Mouse (Mus musculus): Measurements from ENCODE around the gene Clstn2. TPM values are rescaled to one million over a fixed set of nuclear protein-coding genes. Genes with fewer than 3 reads are reported as not detected.

Clstn2 gene
- polyA plus RNA-seq, 1 experiment: 37.9 TPM

GRCm38 (mm10) chr9:97603729-97604128, 429.3 kb downstream of the Clstn2 start:
- Histone ChIP-seq H3K4me3 (replicated peaks; ENCODE audit: insufficient read depth, low read depth, low read length) (no peak overlapping the region), H3K4me1 (ENCODE audit: control insufficient read depth, insufficient read depth, low read length) (peaks cover 3% of the 10 kb centered on the region; the same call in 1 of the 2 replicates), H3K27me3 (ENCODE audit: control insufficient read depth, insufficient read depth, low read length) (no peaks in the 10 kb centered on the region; the same call in 1 of the 2 replicates), H3K27ac (ENCODE audit: insufficient read depth, low read length) (no peak overlapping the region)
- no peak for DNase-seq
- WGBS: 85% methylated on average over 8 of the region's 8 CpGs
- TF ChIP-seq CTCF (IDR thresholded peaks at IDR 0.05; ENCODE audit: borderline replicate concordance, insufficient read depth, low read depth, low read length) (no peak), POLR2A (IDR thresholded peaks at IDR 0.05; ENCODE audit: borderline replicate concordance, insufficient read depth, low read length) (no peak)

DNA sequence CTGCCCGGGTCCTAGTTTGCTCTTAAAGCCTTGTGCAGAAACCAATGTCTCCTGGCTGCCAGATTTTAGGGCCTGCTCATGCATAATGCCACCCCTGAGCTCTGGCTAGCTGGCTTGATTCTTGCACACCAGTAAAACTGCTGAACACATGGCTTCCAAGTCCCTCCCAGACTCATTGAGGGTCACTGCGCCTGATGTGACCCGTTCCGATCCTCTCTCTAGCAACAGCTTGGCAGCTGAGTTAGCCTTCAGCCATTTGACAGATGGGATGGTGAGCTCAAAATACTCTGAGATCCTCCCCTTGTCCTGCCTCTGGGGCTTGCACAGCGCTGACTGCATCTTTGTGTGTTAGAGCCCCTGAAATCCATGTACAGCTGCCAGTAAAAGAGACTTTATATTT, 430.5 kb downstream of the Clstn2 start:
- H3K27me3 ChIP-seq (ENCODE audit: control insufficient read depth, insufficient read depth, low read length): no peaks in the 10 kb centered on the region; the same call in 1 of the 2 replicates
- TF ChIP-seq POLR2A (IDR thresholded peaks at IDR 0.05; ENCODE audit: borderline replicate concordance, insufficient read depth, low read length) (no peak), CTCF (IDR thresholded peaks at IDR 0.05; ENCODE audit: borderline replicate concordance, insufficient read depth, low read depth, low read length) (no peak)
- DNase-seq: no peak
- peaks cover 3% of the 10 kb centered on the region; the same call in 1 of the 2 replicates for H3K4me1 ChIP-seq (ENCODE audit: control insufficient read depth, insufficient read depth, low read length)
- no peak overlapping the region for H3K4me3 ChIP-seq (replicated peaks; ENCODE audit: insufficient read depth, low read depth, low read length)
- WGBS: 32% methylated on average over 5 of the region's 5 CpGs
- H3K27ac ChIP-seq (ENCODE audit: insufficient read depth, low read length): no peak overlapping the region

- no peak for DNase-seq
- H3K4me3 ChIP-seq (replicated peaks; ENCODE audit: insufficient read depth, low read depth, low read length): no peak overlapping the region
- H3K27ac ChIP-seq (ENCODE audit: insufficient read depth, low read length): no peak overlapping the region
- H3K4me1 ChIP-seq (ENCODE audit: control insufficient read depth, insufficient read depth, low read length): peaks cover 3% of the 10 kb centered on the region; the same call in 1 of the 2 replicates
- H3K27me3 ChIP-seq (ENCODE audit: control insufficient read depth, insufficient read depth, low read length): no peaks in the 10 kb centered on the region; the same call in 1 of the 2 replicates
- TF ChIP-seq POLR2A (IDR thresholded peaks at IDR 0.05; ENCODE audit: borderline replicate concordance, insufficient read depth, low read length) (no peak), CTCF (IDR thresholded peaks at IDR 0.05; ENCODE audit: borderline replicate concordance, insufficient read depth, low read depth, low read length) (no peak)
- 81% methylated on average over 3 of the region's 3 CpGs for WGBS
Observed at GRCm38 (mm10) chr9:97599006-97599405, 434.0 kb downstream of the Clstn2 start.

DNA sequence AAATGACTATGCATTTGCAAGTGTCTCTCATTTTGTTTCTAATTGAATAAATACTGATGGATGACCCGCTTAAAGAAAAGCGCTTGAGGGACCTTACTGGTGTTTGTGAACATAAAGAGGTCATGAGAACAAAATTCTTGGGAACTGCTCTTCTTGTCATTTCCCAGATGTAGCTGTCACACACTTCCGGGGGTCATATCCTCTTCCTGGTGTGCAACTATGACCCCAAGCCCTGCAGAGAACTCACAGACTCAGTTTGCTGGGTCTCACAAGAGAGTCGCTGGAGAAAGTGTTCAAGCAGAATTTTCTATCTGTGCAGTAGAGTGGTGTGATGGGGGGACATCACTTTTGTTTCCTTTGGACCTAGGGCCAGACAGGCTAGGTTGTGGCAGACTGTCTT, 442.3 kb downstream of the Clstn2 start:
- no peaks in the 10 kb centered on the region; the same call in 1 of the 2 replicates for H3K27me3 ChIP-seq (ENCODE audit: control insufficient read depth, insufficient read depth, low read length)
- TF ChIP-seq CTCF (IDR thresholded peaks at IDR 0.05; ENCODE audit: borderline replicate concordance, insufficient read depth, low read depth, low read length) (no peak), POLR2A (IDR thresholded peaks at IDR 0.05; ENCODE audit: borderline replicate concordance, insufficient read depth, low read length) (no peak)
- H3K4me3 ChIP-seq (replicated peaks; ENCODE audit: insufficient read depth, low read depth, low read length): no peak overlapping the region
- no peak for DNase-seq
- 86% methylated on average over 4 of the region's 4 CpGs for WGBS
- no peak overlapping the region for H3K27ac ChIP-seq (ENCODE audit: insufficient read depth, low read length)
- no peaks in the 10 kb centered on the region for H3K4me1 ChIP-seq (ENCODE audit: control insufficient read depth, insufficient read depth, low read length)

GRCm38 (mm10) chr9:97570881-97571280, 462.1 kb downstream of the Clstn2 start:
- TF ChIP-seq POLR2A (IDR thresholded peaks at IDR 0.05; ENCODE audit: borderline replicate concordance, insufficient read depth, low read length): no peak
- no peak for TF ChIP-seq CTCF (IDR thresholded peaks at IDR 0.05; ENCODE audit: borderline replicate concordance, insufficient read depth, low read depth, low read length)
- peak in 1 of 2 experiments; percentile 9 for DNase-seq
- Histone ChIP-seq H3K27ac (ENCODE audit: insufficient read depth, low read length) (no peak overlapping the region), H3K4me1 (ENCODE audit: control insufficient read depth, insufficient read depth, low read length) (no peaks in the 10 kb centered on the region; the same call in 1 of the 2 replicates), H3K27me3 (ENCODE audit: control insufficient read depth, insufficient read depth, low read length) (no peaks in the 10 kb centered on the region), H3K4me3 (replicated peaks; ENCODE audit: insufficient read depth, low read depth, low read length) (no peak overlapping the region)
- WGBS: 37% methylated on average over 7 of the region's 7 CpGs

DNA sequence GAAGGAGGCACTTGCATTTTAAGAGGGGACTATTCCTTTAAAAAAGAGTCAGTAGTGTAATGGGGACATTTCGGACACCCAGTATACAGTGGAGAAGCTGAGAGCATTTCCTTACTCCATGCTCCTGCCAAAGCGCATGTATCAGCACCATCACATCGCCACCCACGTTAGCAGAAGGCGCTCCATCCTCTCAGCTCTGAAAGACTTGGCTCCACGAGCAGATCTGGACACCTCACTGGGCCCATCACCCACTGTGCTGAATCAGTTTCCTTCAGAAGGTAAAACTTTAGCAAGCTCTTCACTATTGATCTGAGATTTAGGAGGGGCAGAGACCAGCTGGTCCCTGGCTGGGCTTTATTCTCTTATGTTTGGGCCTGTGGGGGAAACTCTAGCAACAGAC, 469.9 kb downstream of the Clstn2 start:
- 80% methylated on average over 6 of the region's 6 CpGs for WGBS
- H3K27ac ChIP-seq (ENCODE audit: insufficient read depth, low read length): no peak overlapping the region

DNA sequence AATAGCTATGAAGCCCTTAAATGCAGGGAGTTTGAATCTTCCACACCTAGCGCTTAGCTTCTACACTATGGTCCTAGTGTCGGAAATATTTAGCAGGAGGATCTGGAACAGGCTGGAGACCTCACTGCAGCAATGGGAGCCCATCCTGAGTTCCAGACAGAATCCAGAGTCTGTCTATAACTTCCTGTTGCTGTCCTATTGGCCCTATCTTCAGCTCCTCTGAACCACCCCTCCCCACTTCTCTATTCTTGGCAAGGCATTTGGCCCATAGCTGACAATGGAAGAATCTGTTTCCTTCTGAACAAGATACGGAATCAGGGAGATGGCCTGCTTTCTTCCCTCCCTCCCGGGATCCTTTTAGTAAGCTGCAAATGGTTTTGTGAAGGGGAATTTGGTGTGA, 488.6 kb downstream of the Clstn2 start:
- H3K27me3 ChIP-seq (ENCODE audit: control insufficient read depth, insufficient read depth, low read length): no peaks in the 10 kb centered on the region; the same call in 1 of the 2 replicates
- no peak for TF ChIP-seq POLR2A (IDR thresholded peaks at IDR 0.05; ENCODE audit: borderline replicate concordance, insufficient read depth, low read length)
- no peak for TF ChIP-seq CTCF (IDR thresholded peaks at IDR 0.05; ENCODE audit: borderline replicate concordance, insufficient read depth, low read depth, low read length)
- 88% methylated on average over 4 of the region's 4 CpGs for WGBS
- no peak overlapping the region for H3K27ac ChIP-seq (ENCODE audit: insufficient read depth, low read length)
- H3K4me1 ChIP-seq (ENCODE audit: control insufficient read depth, insufficient read depth, low read length): no peaks in the 10 kb centered on the region
- H3K4me3 ChIP-seq (replicated peaks; ENCODE audit: insufficient read depth, low read depth, low read length): no peak overlapping the region
- no peak for DNase-seq

More for the DNA sequence above, 469.9 kb downstream of the Clstn2 start:
- Histone ChIP-seq H3K27me3 (ENCODE audit: control insufficient read depth, insufficient read depth, low read length) (no peaks in the 10 kb centered on the region), H3K4me1 (ENCODE audit: control insufficient read depth, insufficient read depth, low read length) (no peaks in the 10 kb centered on the region), H3K4me3 (replicated peaks; ENCODE audit: insufficient read depth, low read depth, low read length) (no peak overlapping the region)
- TF ChIP-seq POLR2A (IDR thresholded peaks at IDR 0.05; ENCODE audit: borderline replicate concordance, insufficient read depth, low read length) (no peak), CTCF (IDR thresholded peaks at IDR 0.05; ENCODE audit: borderline replicate concordance, insufficient read depth, low read depth, low read length) (no peak)
- DNase-seq: no peak

DNA sequence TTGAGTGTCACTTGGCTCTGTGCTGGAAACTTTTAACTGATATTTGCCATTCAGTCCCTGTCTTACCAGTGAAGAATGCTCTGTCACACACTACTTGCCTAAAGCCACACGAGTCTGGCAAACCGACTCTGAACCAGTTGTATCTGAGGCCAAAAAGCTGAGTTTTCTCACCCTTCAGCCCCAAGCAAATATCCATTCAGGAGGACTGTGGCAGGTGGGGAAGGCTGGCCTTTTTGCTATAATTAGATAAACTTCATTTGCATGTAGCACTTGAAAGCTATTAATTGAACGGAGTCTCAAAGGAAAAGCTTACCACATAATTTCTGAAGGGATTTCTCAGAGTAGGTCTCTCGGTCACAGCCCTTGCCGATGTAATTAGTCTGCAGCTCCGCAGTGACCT, 491.6 kb downstream of the Clstn2 start:
- Histone ChIP-seq H3K4me3 (replicated peaks; ENCODE audit: insufficient read depth, low read depth, low read length) (no peak overlapping the region), H3K4me1 (ENCODE audit: control insufficient read depth, insufficient read depth, low read length) (no peaks in the 10 kb centered on the region), H3K27ac (ENCODE audit: insufficient read depth, low read length) (no peak overlapping the region), H3K27me3 (ENCODE audit: control insufficient read depth, insufficient read depth, low read length) (no peaks in the 10 kb centered on the region; the same call in 1 of the 2 replicates)
- peak in 1 of 2 experiments; percentile 23 for DNase-seq
- TF ChIP-seq POLR2A (IDR thresholded peaks at IDR 0.05; ENCODE audit: borderline replicate concordance, insufficient read depth, low read length): no peak
- no peak for TF ChIP-seq CTCF (IDR thresholded peaks at IDR 0.05; ENCODE audit: borderline replicate concordance, insufficient read depth, low read depth, low read length)
- WGBS: 80% methylated on average over 6 of the region's 6 CpGs

Measured in cerebellum, adult 2 months (tissue).